Mouse (Mus musculus) ES-Bruce4 (cell line): ENCODE data around the gene Ifit3b. TPM values are rescaled to one million over a fixed set of nuclear protein-coding genes. Genes with fewer than 3 reads are reported as not detected.
"Not testable (repeated sequence)": the region's sequence is repeated elsewhere in the genome, so short reads cannot be mapped to it uniquely, and the experiment has no call there.

Experiments used
- H3K27ac ChIP-seq: 2 replicates; pipeline ENCODE4 v1.5.1; 2012; ENCODE audit warnings: low read length, inconsistent platforms; ENCODE audit not compliant: insufficient read depth
- H3K27me3 ChIP-seq: 2 replicates; pipeline ENCODE4 v1.6.1; 2012; ENCODE audit warnings: mild to moderate bottlenecking, low read length, inconsistent platforms; ENCODE audit not compliant: control insufficient read depth, poor library complexity, insufficient read depth, severe bottlenecking
- H3K36me3 ChIP-seq: 2 replicates; pipeline ENCODE4 v1.6.1; 2012; ENCODE audit warnings: inconsistent platforms, mild to moderate bottlenecking, low read length, moderate library complexity; ENCODE audit not compliant: control insufficient read depth, poor library complexity, insufficient read depth, severe bottlenecking
- H3K4me1 ChIP-seq: one replicate; pipeline ENCODE4 v1.8.1; 2011; ENCODE audit warnings: low read length; ENCODE audit not compliant: control insufficient read depth, insufficient read depth
- H3K4me3 ChIP-seq: 2 replicates; pipeline ENCODE4 v1.5.1; 2011; ENCODE audit warnings: low read depth, mild to moderate bottlenecking, low read length
- H3K9ac ChIP-seq: 2 replicates; pipeline ENCODE4 v1.6.1; 2012; ENCODE audit warnings: low read depth, mild to moderate bottlenecking, inconsistent platforms; ENCODE audit not compliant: poor library complexity, severe bottlenecking
- H3K9me3 ChIP-seq: replicated peaks from 2 replicates; pipeline ENCODE4 v1.6.1; 2012; ENCODE audit warnings: mild to moderate bottlenecking, low read length, inconsistent platforms; ENCODE audit not compliant: control insufficient read depth, poor library complexity, insufficient read depth, severe bottlenecking
- CTCF ChIP-seq: IDR thresholded peaks from one replicate; pipeline ENCODE4 v1.8.1; 2011; ENCODE audit warnings: low read depth, low read length
- EP300 ChIP-seq: IDR thresholded peaks from 2 replicates; pipeline ENCODE4 v1.6.1; 2011; ENCODE audit warnings: low read depth, low read length; ENCODE audit not compliant: insufficient read depth
- POLR2A ChIP-seq: IDR thresholded peaks from one replicate; pipeline ENCODE4 v1.8.1; 2011; ENCODE audit warnings: low read length; ENCODE audit not compliant: insufficient read depth
- polyA plus RNA-seq: library from polyadenylated mRNA; stranded (reverse); fragments of >200 nt; gene quantifications from 2 replicates; pipeline ENCODE4 v1.2.4, GENCODE M21; 2011; ENCODE audit warnings: low read depth; ENCODE audit not compliant: missing spikeins, insufficient read depth, insufficient read length

The Ifit3b gene
- polyA plus RNA-seq, 1 experiment = not detected

GRCm38 (mm10) chr19:34588959-34589358, 18.8 kb upstream of the Ifit3b start:
- no peaks in the 10 kb centered on the region for H3K4me1 ChIP-seq
- TF ChIP-seq EP300 (no peak), CTCF (no peak), POLR2A (no peak)
- H3K4me3 ChIP-seq = no peak overlapping the region
- H3K36me3 ChIP-seq = no peaks in the 10 kb centered on the region
- H3K27ac ChIP-seq = no peak overlapping the region
- no peaks in the 10 kb centered on the region for H3K27me3 ChIP-seq
- no peak overlapping the region for H3K9ac ChIP-seq
- H3K9me3 ChIP-seq = no peaks in the 10 kb centered on the region

GRCm38 (mm10) chr19:34593456-34593855, 14.3 kb upstream of the Ifit3b start:
- TF ChIP-seq POLR2A (no peak), CTCF (no peak), EP300 (no peak)
- H3K27ac ChIP-seq = no peak overlapping the region
- no peak overlapping the region for H3K4me3 ChIP-seq
- no peaks in the 10 kb centered on the region for H3K36me3 ChIP-seq
- H3K27me3 ChIP-seq = no peaks in the 10 kb centered on the region
- H3K9me3 ChIP-seq = no peaks in the 10 kb centered on the region
- H3K4me1 ChIP-seq = no peaks in the 10 kb centered on the region
- H3K9ac ChIP-seq = no peak overlapping the region

- not testable (repeated sequence) for H3K27ac ChIP-seq, H3K4me1 ChIP-seq, H3K9me3 ChIP-seq, H3K36me3 ChIP-seq, H3K9ac ChIP-seq, H3K27me3 ChIP-seq, H3K4me3 ChIP-seq
Observed at GRCm38 (mm10) chr19:34594523-34594922, 13.2 kb upstream of the Ifit3b start.

- Histone ChIP-seq H3K9me3 (no peaks in the 10 kb centered on the region), H3K9ac (no peak overlapping the region), H3K27ac (no peak overlapping the region), H3K27me3 (no peaks in the 10 kb centered on the region), H3K4me3 (no peak overlapping the region), H3K36me3 (no peaks in the 10 kb centered on the region), H3K4me1 (no peaks in the 10 kb centered on the region)
- TF ChIP-seq POLR2A (no peak), EP300 (no peak), CTCF (no peak)
Observed at GRCm38 (mm10) chr19:34596811-34597210, 11.0 kb upstream of the Ifit3b start.

GRCm38 (mm10) chr19:34598341-34598740, 9.4 kb upstream of the Ifit3b start:
- Histone ChIP-seq H3K4me3 (no peak overlapping the region), H3K27me3 (no peaks in the 10 kb centered on the region), H3K36me3 (no peaks in the 10 kb centered on the region), H3K27ac (no peak overlapping the region), H3K9me3 (no peaks in the 10 kb centered on the region), H3K4me1 (no peaks in the 10 kb centered on the region), H3K9ac (no peak overlapping the region)
- no peak for TF ChIP-seq CTCF
- no peak for TF ChIP-seq EP300
- no peak for TF ChIP-seq POLR2A

GRCm38 (mm10) chr19:34599250-34599649, 8.5 kb upstream of the Ifit3b start:
- H3K36me3 ChIP-seq, H3K27ac ChIP-seq, H3K4me3 ChIP-seq, H3K9ac ChIP-seq, H3K4me1 ChIP-seq, H3K27me3 ChIP-seq, H3K9me3 ChIP-seq: not testable (repeated sequence)

GRCm38 (mm10) chr19:34601888-34602287, 5.9 kb upstream of the Ifit3b start, which contains the start of gene Ifit1bl1:
TSS of gene Ifit1bl1 (minus strand) at chr19:34601956.
- not testable (repeated sequence) for H3K4me3 ChIP-seq, H3K27me3 ChIP-seq, H3K9ac ChIP-seq, H3K9me3 ChIP-seq, H3K27ac ChIP-seq, H3K36me3 ChIP-seq, H3K4me1 ChIP-seq
